10 mouse cellular contexts compared by ENCODE assay signal in genomic region chr8:13226288-13226687, GRCm38 (mm10). TPM values are rescaled to one million over a fixed set of nuclear protein-coding genes. Genes with fewer than 3 reads are reported as not detected.
A peak's percentile ranks its signal among the peaks of the same experiment; 100 is the strongest.
DNase-seq lines count a peak whose midpoint lies in the region; ATAC-seq and TF ChIP-seq lines count a peak whose summit lies in the region.
"Had no signal": no experiment of that assay in that cellular context is flagged by ENCODE, and none has a peak within 500 bp of the region (broad histone marks: within the 10 kb centered on the region; RNA-seq: fewer than 3 reads in every experiment).

No protein-coding gene starts in this region.

- 6% methylated on average over 6 of the region's 6 CpGs for WGBS in forebrain, embryonic 13.5 days
- 55% methylated on average over 6 of the region's 6 CpGs for WGBS in stomach, postnatal 0 days
- WGBS in kidney, embryonic 14.5 days = 71% methylated on average over 6 of the region's 6 CpGs

- H3K36me3 ChIP-seq in forebrain, embryonic 13.5 days (ENCODE audit: poor library complexity, severe bottlenecking) = no peaks in the 10 kb centered on the region
- no peaks in the 10 kb centered on the region for H3K36me3 ChIP-seq in stomach, postnatal 0 days (ENCODE audit: control insufficient read depth, insufficient read depth, low read length)
- no peaks in the 10 kb centered on the region for H3K36me3 ChIP-seq in kidney, embryonic 14.5 days (ENCODE audit: control insufficient read depth, insufficient read depth, low read length)

- 0 out of 2 replicates have a peak overlapping the region, but pooled peaks have one; percentile 14 for H3K27ac ChIP-seq in forebrain, embryonic 13.5 days
- no peak overlapping the region for H3K27ac ChIP-seq in stomach, postnatal 0 days (replicated peaks)
- no peak overlapping the region for H3K27ac ChIP-seq in kidney, embryonic 14.5 days (ENCODE audit: low read depth, low read length)

- no peaks in the 10 kb centered on the region for H3K9me3 ChIP-seq in forebrain, embryonic 13.5 days (replicated peaks)
- H3K9me3 ChIP-seq in stomach, postnatal 0 days (ENCODE audit: control insufficient read depth, low read length) = no peaks in the 10 kb centered on the region
- H3K9me3 ChIP-seq in kidney, embryonic 14.5 days (ENCODE audit: control insufficient read depth, low read length) = no peaks in the 10 kb centered on the region

- H3K4me3 ChIP-seq in forebrain, embryonic 13.5 days = no peak overlapping the region
- no peak overlapping the region for H3K4me3 ChIP-seq in stomach, postnatal 0 days (ENCODE audit: low read depth, low read length)
- H3K4me3 ChIP-seq in kidney, embryonic 14.5 days (ENCODE audit: low read length) = no peak overlapping the region

- no peak for TF ChIP-seq CTCF in stomach, postnatal 0 days (IDR thresholded peaks at IDR 0.05; ENCODE audit: low read depth)

- no peak for TF ChIP-seq EP300 in stomach, postnatal 0 days (optimal IDR thresholded peaks at IDR 0.05)

- ATAC-seq in forebrain, embryonic 13.5 days = peak; percentile 59; the same call in 1 of the 2 replicates
- no peak for ATAC-seq in stomach, postnatal 0 days (ENCODE audit: low FRiP score, low TSS enrichment)
- no peak for ATAC-seq in kidney, embryonic 14.5 days (ENCODE audit: low FRiP score, low TSS enrichment)

- H3K4me2 ChIP-seq in forebrain, embryonic 13.5 days = no peak overlapping the region
- H3K4me2 ChIP-seq in stomach, postnatal 0 days (replicated peaks; ENCODE audit: low read depth) = no peak overlapping the region
- no peak overlapping the region for H3K4me2 ChIP-seq in kidney, embryonic 14.5 days (replicated peaks; ENCODE audit: low read depth, low read length)
- H3K4me2 ChIP-seq: lung, embryonic 14.5 days had no signal

- peak; percentile 31 to 37 for DNase-seq in left cerebral cortex, adult 9 months (ENCODE audit: low spot score in 2 of 2)
- no peak for DNase-seq in left cerebral cortex, postnatal 4 days
- peak; percentile 38 to 47 for DNase-seq in layer of hippocampus, adult 8-10 months (ENCODE audit: low spot score in 2 of 2)
- DNase-seq in retina, adult 2 months (ENCODE audit: low read depth, low spot score) = peak; percentile 81
- no peak for DNase-seq in stomach, postnatal 0 days (ENCODE audit: low spot score)
- DNase-seq in gastrocnemius, postnatal 36 days = no peak
- DNase-seq: kidney, adult 18-20 months; lung, embryonic 14.5 days had no signal

- intact Hi-C loops in left cerebral cortex, postnatal 4 days (cut with DNase I) = no loop called here
- intact Hi-C loops in gastrocnemius, postnatal 36 days (cut with DNase I) = loop anchor here (10.0 kb wide), 1 partner anchor 251 kb away; no protein-coding TSS in a partner anchor

- H3K27me3 ChIP-seq in forebrain, embryonic 13.5 days = no peaks in the 10 kb centered on the region
- H3K27me3 ChIP-seq in stomach, postnatal 0 days (ENCODE audit: control insufficient read depth, insufficient read depth, low read length) = no peaks in the 10 kb centered on the region
- no peaks in the 10 kb centered on the region; the same call in 1 of the 2 replicates for H3K27me3 ChIP-seq in kidney, embryonic 14.5 days (ENCODE audit: control insufficient read depth, insufficient read depth, low read length)

- H3K4me1 ChIP-seq in forebrain, embryonic 13.5 days = peaks cover 8% of the 10 kb centered on the region
- no peaks in the 10 kb centered on the region for H3K4me1 ChIP-seq in stomach, postnatal 0 days (replicated peaks; ENCODE audit: control insufficient read depth, insufficient read depth)
- no peaks in the 10 kb centered on the region for H3K4me1 ChIP-seq in kidney, embryonic 14.5 days (ENCODE audit: control insufficient read depth, insufficient read depth, low read length)

- H3K9ac ChIP-seq in forebrain, embryonic 13.5 days = no peak overlapping the region
- no peak overlapping the region for H3K9ac ChIP-seq in stomach, postnatal 0 days (ENCODE audit: low read length)
- H3K9ac ChIP-seq in kidney, embryonic 14.5 days (ENCODE audit: low read depth, low read length) = no peak overlapping the region
- H3K9ac ChIP-seq: lung, embryonic 14.5 days had no signal

RNA-seq across cellular contexts. Expression of gene Grtp1, which starts 25.9 kb away (rescaled TPM):
- total RNA-seq in left cerebral cortex, postnatal 4 days (2021) = 1 to 10 TPM; 7.8 to 8.9 TPM
- 23.6 and 26.9 TPM in 2 replicates for polyA plus RNA-seq in forebrain, embryonic 13.5 days (2015; fragmentation: Nextera tagmentation; extraction: Ambion mirVana)
- total RNA-seq in layer of hippocampus, adult 8-10 months (2022) = 1 to 10 TPM; 3.9 to 6.7 (median 5.5) TPM
- 30.6 and 31.8 TPM in 2 replicates for polyA plus RNA-seq in stomach, postnatal 0 days (2015; fragmentation: Nextera tagmentation; extraction: Ambion mirVana)
- total RNA-seq in gastrocnemius, postnatal 36 days (2021) = 10 to 100 TPM; 10.8 to 13.1 TPM
- polyA plus RNA-seq in kidney, embryonic 14.5 days (2014; fragmentation: Nextera tagmentation; extraction: Ambion mirVana) = 19.7 and 20.3 TPM in 2 replicates

RNA-seq across cellular contexts. Expression of gene Adprhl1, which starts 27.7 kb away (rescaled TPM):
- 1 to 10 TPM; 1.8 to 1.9 TPM for total RNA-seq in left cerebral cortex, postnatal 4 days (2021)
- polyA plus RNA-seq in forebrain, embryonic 13.5 days (2015; fragmentation: Nextera tagmentation; extraction: Ambion mirVana) = 0.97 TPM in 1 of 2 replicates, not detected in the other
- 1 to 10 TPM in 2 of 4 experiments, under 1 TPM in 2; 0.59 to 1.3 (median 1.0) TPM for total RNA-seq in layer of hippocampus, adult 8-10 months (2022)
- polyA plus RNA-seq in stomach, postnatal 0 days (2015; fragmentation: Nextera tagmentation; extraction: Ambion mirVana) = 0.42 and 0.50 TPM in 2 replicates
- total RNA-seq in gastrocnemius, postnatal 36 days (2021) = 10 to 100 TPM; 47.4 to 71.2 TPM
- not detected in 2 replicates for polyA plus RNA-seq in kidney, embryonic 14.5 days (2014; fragmentation: Nextera tagmentation; extraction: Ambion mirVana)
- polyA plus RNA-seq: lung, embryonic 14.5 days had no signal

Comparison
In these comparisons a context has a peak if more than half of its experiments do, and no peak if none do; other contexts are left out.
1. DNase-seq: peak in left cerebral cortex, adult 9 months (2 of 2), layer of hippocampus, adult 8-10 months (2 of 2) and retina, adult 2 months (single experiment); none in left cerebral cortex, postnatal 4 days (single experiment), stomach, postnatal 0 days (single experiment) and gastrocnemius, postnatal 36 days (0 of 2).
2. RNA of gene Adprhl1, which starts 27.7 kb away (total RNA-seq): 47.4 to 71.2 TPM in gastrocnemius, postnatal 36 days; 1.8 to 1.9 TPM in left cerebral cortex, postnatal 4 days and 0.59 to 1.3 TPM in layer of hippocampus, adult 8-10 months; every median in the first group is over 10 times any median in the second.